Mouse (Mus musculus): Measurements from ENCODE around the gene Il1r1. TPM values are rescaled to one million over a fixed set of nuclear protein-coding genes. Genes with fewer than 3 reads are reported as not detected.

Il1r1 gene
- polyA plus RNA-seq, 1 experiment = 7.6 TPM

DNA sequence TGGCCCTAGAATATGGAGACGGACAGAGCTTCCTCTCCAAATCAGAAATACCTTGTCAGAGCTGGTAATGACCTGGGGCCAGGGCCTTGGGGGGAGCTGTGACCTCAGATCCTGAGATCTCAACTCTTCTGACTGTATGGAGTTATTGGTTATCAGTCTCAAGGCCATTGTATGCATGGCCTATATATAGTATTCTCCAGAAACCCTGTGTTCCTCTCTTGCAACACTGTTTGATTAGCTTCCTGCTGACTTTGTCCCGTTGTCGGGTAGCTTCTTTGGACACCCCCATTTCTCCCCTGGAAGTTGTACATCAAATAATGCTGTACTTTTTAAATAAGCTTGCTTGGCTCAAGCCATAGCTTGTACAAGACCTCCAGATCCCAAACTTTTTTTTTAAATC, 97.7 kb downstream of the Il1r1 start:
- H3K36me3 ChIP-seq (ENCODE audit: control insufficient read depth, insufficient read depth) = no peaks in the 10 kb centered on the region
- no peak overlapping the region for H3K4me3 ChIP-seq
- H3K79me2 ChIP-seq (ENCODE audit: control insufficient read depth, insufficient read depth) = no peaks in the 10 kb centered on the region
- no peak for TF ChIP-seq MAX (IDR thresholded peaks at IDR 0.05; ENCODE audit: low read depth)
- no peak for TF ChIP-seq POLR2AphosphoS2 (IDR thresholded peaks at IDR 0.05; ENCODE audit: insufficient read length, low read depth)
- TF ChIP-seq REST (IDR thresholded peaks at IDR 0.05; ENCODE audit: insufficient read depth, insufficient read length) = no peak
- TF ChIP-seq SRF (IDR thresholded peaks at IDR 0.05; ENCODE audit: control insufficient read depth, insufficient read length, low read depth) = no peak
- TF ChIP-seq CEBPB (IDR thresholded peaks at IDR 0.05; ENCODE audit: insufficient read depth, poor library complexity, severe bottlenecking) = no peak
- TF ChIP-seq TCF12 (IDR thresholded peaks at IDR 0.05; ENCODE audit: insufficient read depth, poor library complexity, severe bottlenecking) = no peak
- no peak overlapping the region for H3K4me2 ChIP-seq (ENCODE audit: low read depth)
- H3ac ChIP-seq (ENCODE audit: control insufficient read depth, insufficient read length) = no peak overlapping the region
- no peaks in the 10 kb centered on the region for H3K27me3 ChIP-seq (ENCODE audit: control insufficient read depth, insufficient read depth, insufficient read length)

DNA sequence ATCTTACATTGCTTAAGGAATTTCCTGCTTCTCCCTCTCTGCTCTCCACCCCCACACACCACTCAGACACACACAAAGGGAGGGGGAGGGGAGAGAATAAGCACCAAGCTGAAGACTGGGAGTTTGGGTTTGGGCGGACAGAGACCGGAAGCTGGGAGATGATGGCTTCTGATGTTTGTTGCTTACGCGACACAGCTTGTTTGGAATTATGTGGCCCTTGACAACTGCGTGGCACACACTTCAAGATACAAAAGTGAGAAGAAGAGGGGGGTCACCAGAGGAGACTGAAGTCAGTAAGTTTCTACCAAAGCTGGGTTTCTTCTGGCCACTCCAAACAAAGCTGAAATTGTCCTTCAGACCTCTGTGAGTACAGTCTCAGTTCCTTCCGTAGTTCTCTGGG, 99.6 kb downstream of the Il1r1 start, which contains the start of gene Il1rl2:
TSS of gene Il1rl2 (plus strand) at position 154 of the 400 bp plus-strand sequence.
- H3ac ChIP-seq (ENCODE audit: control insufficient read depth, insufficient read length) = no peak within 1 kb of the TSS
- no peak within 1 kb of the TSS for H3K4me2 ChIP-seq (ENCODE audit: low read depth)
- TF ChIP-seq MYOD1 (IDR thresholded peaks at IDR 0.05; ENCODE audit: control insufficient read depth in 1 of 3, insufficient read length in 2 of 3, low read depth in 2 of 3) (no peak), E2F4 (IDR thresholded peaks at IDR 0.05; ENCODE audit: insufficient read depth) (no peak), TCF3 (IDR thresholded peaks at IDR 0.05; ENCODE audit: insufficient read length, low read depth) (no peak), CEBPB (IDR thresholded peaks at IDR 0.05; ENCODE audit: insufficient read depth, poor library complexity, severe bottlenecking) (no peak), SRF (IDR thresholded peaks at IDR 0.05; ENCODE audit: control insufficient read depth, insufficient read length, low read depth) (no peak), TCF12 (IDR thresholded peaks at IDR 0.05; ENCODE audit: insufficient read depth, poor library complexity, severe bottlenecking) (no peak), POLR2AphosphoS2 (IDR thresholded peaks at IDR 0.05; ENCODE audit: insufficient read length, low read depth) (no peak), USF1 (IDR thresholded peaks at IDR 0.05; ENCODE audit: low read depth) (no peak), REST (IDR thresholded peaks at IDR 0.05; ENCODE audit: insufficient read depth, insufficient read length) (no peak), POLR2A (IDR thresholded peaks at IDR 0.05; ENCODE audit: insufficient read length, low read depth) (no peak)

DNA sequence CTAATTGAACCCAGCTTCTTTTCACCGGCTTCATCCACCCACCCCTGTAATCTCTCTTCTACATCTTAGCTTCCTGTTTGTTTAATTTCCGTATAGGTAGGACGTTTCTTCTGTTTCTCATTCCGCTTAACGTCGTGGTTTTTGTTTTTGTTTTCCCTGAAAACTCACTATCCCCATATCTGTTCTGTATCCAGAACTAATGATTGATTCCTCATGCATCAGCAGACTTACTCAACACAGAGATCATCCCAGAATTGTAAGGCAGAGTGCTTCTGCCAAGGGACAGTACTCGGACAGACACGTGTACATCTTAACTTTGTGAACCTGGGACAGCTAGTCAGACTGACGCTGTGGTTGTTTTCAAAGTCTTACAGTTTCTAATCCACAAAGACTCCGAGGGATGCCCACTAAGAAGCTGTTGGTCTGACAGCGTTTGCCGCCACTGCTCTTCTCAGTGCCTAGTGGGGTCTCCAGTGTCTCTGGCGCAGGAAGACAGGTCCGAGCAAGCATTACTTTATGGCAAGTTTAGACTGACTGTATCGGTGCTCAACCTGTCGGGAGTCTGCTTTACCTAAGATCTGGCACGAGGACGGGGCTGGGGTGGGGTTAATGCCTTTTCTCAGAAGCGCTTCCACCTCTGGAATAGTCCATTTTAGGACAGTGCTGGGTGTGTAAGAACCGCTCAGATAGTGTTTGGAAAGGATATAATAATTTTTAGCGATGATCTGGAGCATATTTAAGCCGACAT, 100.2 kb downstream of the Il1r1 start:
- Histone ChIP-seq H3K27me3 (ENCODE audit: control insufficient read depth, insufficient read depth, insufficient read length) (no peaks in the 10 kb centered on the region), H3ac (ENCODE audit: control insufficient read depth, insufficient read length) (no peak overlapping the region), H3K4me3 (no peak overlapping the region)

More for the DNA sequence above, 99.6 kb downstream of the Il1r1 start, which contains the start of gene Il1rl2:
- H3K79me2 ChIP-seq (ENCODE audit: control insufficient read depth, insufficient read depth) = no peaks in the 10 kb centered on the region
- H3K27me3 ChIP-seq (ENCODE audit: control insufficient read depth, insufficient read depth, insufficient read length) = no peaks in the 10 kb centered on the region
- no peak within 1 kb of the TSS for H3K4me3 ChIP-seq
- no peaks in the 10 kb centered on the region for H3K36me3 ChIP-seq (ENCODE audit: control insufficient read depth, insufficient read depth)

DNA sequence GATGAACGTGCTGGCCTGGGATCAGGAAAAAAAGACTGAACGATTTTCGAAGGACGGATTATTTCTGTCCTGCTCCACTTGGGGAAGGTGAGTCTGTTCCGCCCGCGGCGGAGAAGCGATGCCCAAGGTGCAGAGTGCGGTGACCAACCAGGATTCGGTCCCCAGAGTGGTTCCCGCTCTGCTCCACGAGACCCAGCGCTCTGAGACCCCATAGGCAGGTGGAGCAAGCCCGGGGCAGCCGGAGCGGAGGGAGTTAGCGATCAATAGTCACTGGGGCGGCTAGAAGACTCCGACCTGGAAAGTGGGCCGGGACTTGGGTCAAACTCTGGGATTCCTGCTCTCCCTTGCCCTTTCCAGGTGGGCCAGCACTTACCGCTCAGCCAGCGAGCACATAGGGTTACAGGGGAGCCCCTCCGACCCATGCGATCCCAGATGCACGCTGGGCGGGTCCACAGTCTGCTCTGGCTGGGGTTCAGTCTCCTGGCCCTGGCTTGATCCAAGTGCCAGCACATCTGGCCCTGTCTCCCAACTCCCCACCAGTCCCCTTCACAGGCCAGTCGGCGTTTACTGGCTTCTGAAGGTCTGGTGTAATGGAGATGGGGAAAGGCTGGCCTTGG, 100.9 kb downstream of the Il1r1 start:
- H3ac ChIP-seq (ENCODE audit: control insufficient read depth, insufficient read length) = no peak overlapping the region
- H3K36me3 ChIP-seq (ENCODE audit: control insufficient read depth, insufficient read depth) = no peaks in the 10 kb centered on the region
- H3K79me2 ChIP-seq (ENCODE audit: control insufficient read depth, insufficient read depth) = no peaks in the 10 kb centered on the region
- no peaks in the 10 kb centered on the region for H3K27me3 ChIP-seq (ENCODE audit: control insufficient read depth, insufficient read depth, insufficient read length)
- no peak overlapping the region for H3K4me2 ChIP-seq (ENCODE audit: low read depth)
- TF ChIP-seq MAX (IDR thresholded peaks at IDR 0.05; ENCODE audit: low read depth) (no peak), POLR2AphosphoS2 (IDR thresholded peaks at IDR 0.05; ENCODE audit: insufficient read length, low read depth) (no peak), MYOD1 (IDR thresholded peaks at IDR 0.05; ENCODE audit: control insufficient read depth in 1 of 3, insufficient read length in 2 of 3, low read depth in 2 of 3) (no peak), TCF12 (IDR thresholded peaks at IDR 0.05; ENCODE audit: insufficient read depth, poor library complexity, severe bottlenecking) (no peak), E2F4 (IDR thresholded peaks at IDR 0.05; ENCODE audit: insufficient read depth) (no peak), POLR2A (IDR thresholded peaks at IDR 0.05; ENCODE audit: insufficient read length, low read depth) (no peak), SRF (IDR thresholded peaks at IDR 0.05; ENCODE audit: control insufficient read depth, insufficient read length, low read depth) (no peak), TCF3 (IDR thresholded peaks at IDR 0.05; ENCODE audit: insufficient read length, low read depth) (no peak), CEBPB (IDR thresholded peaks at IDR 0.05; ENCODE audit: insufficient read depth, poor library complexity, severe bottlenecking) (no peak), USF1 (IDR thresholded peaks at IDR 0.05; ENCODE audit: low read depth) (no peak), MYOG (IDR thresholded peaks at IDR 0.05; ENCODE audit: control insufficient read depth in 1 of 3, insufficient read depth in 1 of 3, insufficient read length in 2 of 3, low read depth in 2 of 3) (no peak), REST (IDR thresholded peaks at IDR 0.05; ENCODE audit: insufficient read depth, insufficient read length) (no peak)
- H3K4me3 ChIP-seq = no peak overlapping the region

More for the DNA sequence above, 100.2 kb downstream of the Il1r1 start:
- Histone ChIP-seq H3K4me2 (ENCODE audit: low read depth) (no peak overlapping the region), H3K79me2 (ENCODE audit: control insufficient read depth, insufficient read depth) (no peaks in the 10 kb centered on the region), H3K36me3 (ENCODE audit: control insufficient read depth, insufficient read depth) (no peaks in the 10 kb centered on the region)
- TF ChIP-seq REST (IDR thresholded peaks at IDR 0.05; ENCODE audit: insufficient read depth, insufficient read length) = no peak
- no peak for TF ChIP-seq MYOG (IDR thresholded peaks at IDR 0.05; ENCODE audit: control insufficient read depth in 1 of 3, insufficient read depth in 1 of 3, insufficient read length in 2 of 3, low read depth in 2 of 3)
- TF ChIP-seq POLR2A (IDR thresholded peaks at IDR 0.05; ENCODE audit: insufficient read length, low read depth) = no peak
- TF ChIP-seq E2F4 (IDR thresholded peaks at IDR 0.05; ENCODE audit: insufficient read depth) = no peak
- no peak for TF ChIP-seq MYOD1 (IDR thresholded peaks at IDR 0.05; ENCODE audit: control insufficient read depth in 1 of 3, insufficient read length in 2 of 3, low read depth in 2 of 3)

All from myocyte (in vitro differentiated cells).